Comparison of ENCODE assay signal across 10 mouse cellular contexts in the genomic region with DNA sequence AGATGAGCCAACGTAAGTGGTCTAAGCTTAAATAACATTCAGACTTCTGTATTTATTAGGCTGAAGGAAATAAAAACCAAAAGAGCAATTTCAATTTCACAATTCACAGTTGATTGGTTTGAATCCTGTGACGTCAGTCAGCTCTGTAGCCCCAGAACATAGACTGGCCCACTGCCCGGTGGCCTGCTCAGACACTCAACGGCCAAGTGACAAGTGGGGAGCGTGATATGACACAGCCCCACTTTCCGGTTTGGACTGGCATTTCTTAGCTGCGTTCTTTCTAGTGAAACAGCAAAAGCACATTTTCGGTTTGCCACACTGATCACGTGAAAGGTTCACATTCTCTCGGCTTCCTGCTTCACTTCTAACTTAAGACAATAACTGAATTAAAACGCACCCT. TPM values are rescaled to one million over a fixed set of nuclear protein-coding genes. Genes with fewer than 3 reads are reported as not detected.
A peak's percentile ranks its signal among the peaks of the same experiment; 100 is the strongest.
DNase-seq lines count a peak whose midpoint lies in the region.
"Had no signal": no experiment of that assay in that cellular context is flagged by ENCODE, and none has a peak within 500 bp of the region (broad histone marks: within the 10 kb centered on the region; RNA-seq: fewer than 3 reads in every experiment).

No protein-coding gene starts in this region.

- peak; percentile 20 to 41 for DNase-seq in adrenal gland, adult (ENCODE audit: inconsistent age in 2 of 2, low spot score in 1 of 2)
- DNase-seq in adrenal gland, postnatal 25 days, result no peak
- DNase-seq in layer of hippocampus, adult 9-11 months, result peak; percentile 24
- DNase-seq in layer of hippocampus, postnatal 14 days (ENCODE audit: low spot score in 2 of 2), result no peak
- peak; percentile 62 for DNase-seq in kidney, postnatal 10 days
- DNase-seq in lung, postnatal 4 days, result peak; percentile 69 to 82
- DNase-seq in right cerebral cortex, adult 2 months (ENCODE audit: low spot score in 2 of 2), result no peak
- no peak for DNase-seq in embryo, embryonic 10 days (ENCODE audit: low spot score)
- DNase-seq: liver, embryonic 13.5 days; thymus, postnatal 4 days had no signal

RNA-seq across cellular contexts. Expression of gene Zmat3, which starts 30.9 kb away (rescaled TPM):
- total RNA-seq in adrenal gland, postnatal 25 days (2021), result 17.7 and 19.9 TPM in 2 replicates
- 10 to 100 TPM; 83.6 TPM for total RNA-seq in layer of hippocampus, postnatal 14 days (2021)

Comparison
In these comparisons a context has a peak if more than half of its experiments do, and no peak if none do; other contexts are left out.
1. DNase-seq: peak in adrenal gland, adult (2 of 2), layer of hippocampus, adult 9-11 months (single experiment), kidney, postnatal 10 days (single experiment) and lung, postnatal 4 days (2 of 2); none in adrenal gland, postnatal 25 days (single experiment), layer of hippocampus, postnatal 14 days (0 of 2), right cerebral cortex, adult 2 months (0 of 2) and embryo, embryonic 10 days (single experiment).